Mouse (Mus musculus) liver, adult 2 months (tissue): ENCODE data around the gene Sacs. TPM values are rescaled to one million over a fixed set of nuclear protein-coding genes. Genes with fewer than 3 reads are reported as not detected.

Source experiments
- DNase-seq: peaks from one replicate; pipeline ENCODE4 v3.0.0-alpha.2; 2011; ENCODE audit warnings: low read depth, low spot score; ENCODE audit errors: extremely low read depth
- H3K27ac ChIP-seq: fragments of 200-500 bp; replicated peaks from 2 replicates; pipeline ENCODE4 v1.5.1; 2012; ENCODE audit warnings: low read depth, mild to moderate bottlenecking, control low read depth, inconsistent platforms, low read length; ENCODE audit not compliant: insufficient read depth
- H3K27me3 ChIP-seq: fragments of 200-500 bp; 2 replicates; pipeline ENCODE4 v1.6.1; 2012; ENCODE audit warnings: mild to moderate bottlenecking, moderate library complexity, low read length, inconsistent platforms; ENCODE audit not compliant: control insufficient read depth, insufficient read depth
- H3K36me3 ChIP-seq: fragments of 200-500 bp; 2 replicates; pipeline ENCODE4 v1.6.1; 2012; ENCODE audit warnings: low read length, inconsistent platforms; ENCODE audit not compliant: control insufficient read depth, insufficient read depth
- H3K4me1 ChIP-seq: fragments of 200-500 bp; 2 replicates; pipeline ENCODE4 v1.6.1; 2011; ENCODE audit warnings: low read length; ENCODE audit not compliant: control insufficient read depth, insufficient read depth
- H3K4me3 ChIP-seq: fragments of 200-500 bp; 2 replicates; pipeline ENCODE4 v1.5.1; 2011; ENCODE audit warnings: low read depth, mild to moderate bottlenecking, control low read depth, low read length, moderate library complexity; ENCODE audit not compliant: insufficient read depth
- H3K79me2 ChIP-seq: fragments of 200-500 bp; 2 replicates; pipeline ENCODE4 v1.6.1; 2012; ENCODE audit warnings: inconsistent platforms, mild to moderate bottlenecking, low read length, moderate library complexity; ENCODE audit not compliant: control insufficient read depth, insufficient read depth
- H3K9ac ChIP-seq: fragments of 200-500 bp; 2 replicates; pipeline ENCODE4 v1.6.1; 2012; ENCODE audit warnings: low read depth, mild to moderate bottlenecking, control low read depth, inconsistent platforms, low read length
- CTCF ChIP-seq: fragments of 200-500 bp; IDR thresholded peaks from 2 replicates; pipeline ENCODE4 v1.5.1; 2011; ENCODE audit warnings: low read depth, low read length, control low read depth
- POLR2A ChIP-seq: fragments of 200-500 bp; IDR thresholded peaks from 2 replicates; pipeline ENCODE4 v1.6.1; 2011; ENCODE audit warnings: low read length, control low read depth; ENCODE audit not compliant: insufficient read depth; ENCODE audit errors: extremely low read depth
- WGBS: fragments of 180-500 bp; shearing (Covaris S2); methylation state at CpG from one replicate; pipeline ENCODE4 v1.1.7; 2018; 5-methylcytosine and 5-hydroxymethylcytosine counted together
- polyA plus RNA-seq: library from polyadenylated mRNA; depleted of rRNA; stranded (reverse); fragments of >200 nt; gene quantifications from 2 replicates; pipeline ENCODE4 v1.2.3, GENCODE M21; 2012
- total RNA-seq: library from RNA; depleted of rRNA; stranded (reverse); fragments of >200 nt; gene quantifications from 2 replicates; pipeline ENCODE4 v1.2.3, GENCODE M21; 2014

The Sacs gene
- total and polyA plus RNA-seq, 2 experiments, result 0.06 to 1.8 TPM

DNA sequence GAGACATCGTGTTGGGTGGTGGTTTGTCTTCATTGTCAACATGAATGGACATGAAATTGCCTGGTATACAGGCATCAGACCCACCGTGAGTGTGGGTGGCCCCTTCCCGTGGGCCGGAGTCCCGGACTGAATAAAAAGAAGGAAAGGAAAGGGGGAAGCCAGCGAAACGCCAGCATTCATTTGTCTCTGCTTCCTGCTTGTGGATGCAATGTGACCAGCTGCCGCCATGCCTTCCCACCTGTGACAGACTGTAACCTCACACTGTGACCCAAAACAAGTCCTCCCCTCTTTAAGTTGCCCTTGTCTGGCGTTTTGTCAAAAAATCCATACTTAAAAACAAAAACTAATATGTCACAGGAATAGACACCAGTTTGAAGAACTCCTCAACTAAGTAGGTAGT is 27.7 kb downstream of the Sacs start:
- H3K27ac ChIP-seq, result no peak overlapping the region
- no peaks in the 10 kb centered on the region for H3K36me3 ChIP-seq
- no peaks in the 10 kb centered on the region for H3K4me1 ChIP-seq
- no peak overlapping the region for H3K9ac ChIP-seq
- TF ChIP-seq POLR2A, result no peak
- TF ChIP-seq CTCF, result no peak
- WGBS, result 81% methylated on average over 9 of the region's 9 CpGs
- H3K27me3 ChIP-seq, result no peaks in the 10 kb centered on the region
- H3K4me3 ChIP-seq, result no peak overlapping the region
- no peaks in the 10 kb centered on the region for H3K79me2 ChIP-seq
- DNase-seq, result no peak

DNA sequence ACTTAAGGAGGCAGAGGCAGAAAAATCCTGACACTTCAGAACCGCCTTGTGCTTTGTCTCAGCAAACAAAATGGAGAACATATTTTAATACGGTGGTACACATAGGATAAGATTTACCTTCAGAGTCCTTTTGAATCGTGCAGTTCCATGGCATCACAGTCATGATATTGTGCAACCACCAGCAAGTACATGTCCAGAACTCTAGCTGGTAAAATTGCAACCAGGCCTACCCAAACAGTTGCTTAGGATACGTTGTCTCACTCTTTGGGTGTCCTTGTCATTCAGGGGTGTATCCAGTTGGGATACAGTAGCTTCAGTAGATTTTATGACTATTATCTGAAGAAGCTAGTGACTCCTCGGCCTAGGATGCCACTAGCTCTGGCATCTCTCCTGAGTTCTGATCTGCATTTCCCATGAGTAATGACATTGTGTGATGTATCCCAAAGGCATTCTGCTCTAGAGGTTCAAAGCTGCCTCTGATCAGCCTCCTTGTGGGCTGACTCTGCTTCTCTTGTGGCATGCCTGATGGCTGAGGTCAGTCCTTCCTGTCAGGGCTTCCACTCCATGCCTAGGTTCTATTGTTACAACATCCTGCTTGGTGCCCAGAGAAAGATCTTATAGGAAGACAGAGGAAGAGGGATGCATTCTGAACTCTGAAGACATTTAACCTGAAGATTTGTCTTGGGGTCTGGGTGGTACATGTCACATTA is 33.2 kb downstream of the Sacs start:
- H3K4me1 ChIP-seq, result no peaks in the 10 kb centered on the region
- H3K79me2 ChIP-seq, result no peaks in the 10 kb centered on the region
- no peak overlapping the region for H3K27ac ChIP-seq
- TF ChIP-seq POLR2A (no peak), CTCF (no peak)
- no peak for DNase-seq
- no peaks in the 10 kb centered on the region for H3K27me3 ChIP-seq
- no peaks in the 10 kb centered on the region for H3K36me3 ChIP-seq
- H3K9ac ChIP-seq, result no peak overlapping the region
- H3K4me3 ChIP-seq, result no peak overlapping the region
- WGBS, result 75% methylated on average over 5 of the region's 5 CpGs

DNA sequence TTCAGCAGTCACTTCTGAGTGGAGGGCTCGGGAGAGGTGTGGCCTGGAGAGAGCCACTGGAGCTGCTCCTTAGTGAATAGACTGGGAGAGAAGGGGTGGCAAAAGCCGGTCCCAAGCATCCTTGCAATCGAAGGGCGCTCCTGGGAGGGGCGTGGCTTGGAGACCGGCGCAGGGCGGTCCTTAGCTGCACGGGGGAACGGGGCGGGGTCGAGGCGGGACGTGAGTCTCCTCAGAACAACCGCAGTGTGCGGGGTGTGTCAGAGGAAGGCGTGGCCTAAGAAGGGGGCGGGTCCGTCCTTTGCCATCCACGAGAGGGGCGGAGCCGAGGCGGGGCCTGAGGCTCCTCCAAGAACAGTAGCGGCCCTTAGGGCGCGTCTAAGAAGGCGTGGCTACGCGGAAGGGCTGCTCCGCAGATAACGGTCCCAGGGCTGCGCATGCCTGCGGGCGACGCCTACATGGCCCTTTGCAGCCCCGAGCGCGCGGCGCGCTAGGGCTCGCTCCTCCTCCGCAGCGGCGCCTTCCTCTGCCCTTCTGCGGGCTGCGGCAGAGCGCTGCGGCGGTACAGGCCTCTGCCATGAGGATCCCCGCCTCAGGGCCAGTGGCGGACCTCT is 34.4 kb downstream of the Sacs start:
- Histone ChIP-seq H3K79me2 (no peaks in the 10 kb centered on the region), H3K27ac (no peak overlapping the region), H3K36me3 (no peaks in the 10 kb centered on the region), H3K9ac (peak overlapping the region; percentile 80), H3K4me1 (no peaks in the 10 kb centered on the region), H3K27me3 (no peaks in the 10 kb centered on the region), H3K4me3 (peak overlapping the region; percentile 80)
- TF ChIP-seq POLR2A (peak; percentile 41; the same call in 1 of the 2 replicates), CTCF (no peak)
- WGBS, result under 1% methylated on average over 46 of the region's 52 CpGs
- peak; percentile 92 for DNase-seq

GRCm38 (mm10) chr14:61173229-61173628 is 35.0 kb downstream of the Sacs start:
- Histone ChIP-seq H3K4me3 (peak overlapping the region; percentile 80), H3K36me3 (no peaks in the 10 kb centered on the region), H3K27ac (no peak overlapping the region), H3K4me1 (no peaks in the 10 kb centered on the region), H3K9ac (peak overlapping the region; percentile 80), H3K79me2 (no peaks in the 10 kb centered on the region), H3K27me3 (no peaks in the 10 kb centered on the region)
- 2% methylated on average over 37 of the region's 37 CpGs for WGBS
- TF ChIP-seq POLR2A (no peak), CTCF (peak; percentile 17; the same call in 1 of the 2 replicates)
- peak; percentile 23 for DNase-seq

GRCm38 (mm10) chr14:61191904-61192303 is 53.6 kb downstream of the Sacs start:
- WGBS, result 74% methylated on average over 7 of the region's 7 CpGs
- H3K4me1 ChIP-seq, result no peaks in the 10 kb centered on the region
- H3K27ac ChIP-seq, result no peak overlapping the region
- H3K79me2 ChIP-seq, result no peaks in the 10 kb centered on the region
- no peak for TF ChIP-seq POLR2A
- TF ChIP-seq CTCF, result no peak
- peak; percentile 9 for DNase-seq
- H3K36me3 ChIP-seq, result no peaks in the 10 kb centered on the region; the same call in 1 of the 2 replicates
- H3K27me3 ChIP-seq, result no peaks in the 10 kb centered on the region
- H3K9ac ChIP-seq, result no peak overlapping the region
- no peak overlapping the region for H3K4me3 ChIP-seq

- Histone ChIP-seq H3K4me3 (no peak overlapping the region), H3K9ac (no peak overlapping the region), H3K27ac (no peak overlapping the region), H3K36me3 (no peaks in the 10 kb centered on the region; the same call in 1 of the 2 replicates), H3K27me3 (no peaks in the 10 kb centered on the region), H3K79me2 (no peaks in the 10 kb centered on the region), H3K4me1 (no peaks in the 10 kb centered on the region)
- WGBS, result 94% methylated on average over 10 of the region's 10 CpGs
- DNase-seq, result no peak
- no peak for TF ChIP-seq CTCF
- no peak for TF ChIP-seq POLR2A
Observed at GRCm38 (mm10) chr14:61192326-61192725, 54.1 kb downstream of the Sacs start.
